Mouse (Mus musculus): Measurements from ENCODE around the gene Ocln. TPM values are rescaled to one million over a fixed set of nuclear protein-coding genes. Genes with fewer than 3 reads are reported as not detected.
A peak's percentile ranks its signal among the peaks of the same experiment; 100 is the strongest.

The Ocln gene
- total RNA-seq (2021), result under 1 TPM; 0.29 to 0.54 TPM
- long read RNA-seq, experiment 1, partial matches to known transcripts, result 0 of 1 reads
- long read RNA-seq, experiment 1, other reads (novel, unspliced or antisense), result 1 of 1 reads
- long read RNA-seq, experiment 2, result 0 reads

DNA sequence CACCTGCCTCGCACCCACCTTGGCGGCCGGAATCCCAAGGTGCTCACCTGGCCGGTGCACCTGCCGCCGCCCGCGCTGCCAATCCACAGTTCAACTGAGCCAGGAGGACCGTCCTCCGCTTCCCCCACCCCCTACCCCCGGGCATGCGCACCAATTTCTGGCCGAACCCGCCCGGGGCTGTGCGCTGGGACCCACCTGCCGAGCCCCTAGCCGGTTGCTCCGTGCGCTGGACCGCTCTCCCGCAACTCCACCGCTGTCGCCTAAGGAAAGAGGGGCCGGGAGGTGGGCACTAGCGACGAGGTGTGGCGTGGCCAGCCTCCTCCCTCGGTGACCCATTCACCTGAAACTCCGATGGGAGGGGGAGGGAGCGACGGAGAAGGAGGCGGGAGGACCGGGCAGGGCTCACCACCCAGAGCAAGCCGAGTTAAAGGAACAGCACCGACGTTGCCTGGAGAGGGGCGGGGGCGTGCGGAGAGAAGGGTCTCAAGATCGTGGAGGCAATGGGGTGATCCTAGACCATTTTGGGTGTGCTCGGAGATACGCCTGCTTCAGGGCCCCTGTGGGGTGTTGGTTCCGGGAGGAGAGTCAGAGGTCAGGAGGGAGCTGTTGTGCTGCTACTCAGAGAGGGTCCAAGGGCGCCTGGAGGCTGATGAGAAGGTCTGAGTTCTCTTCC, at the start of gene Ocln:
Ocln (minus strand) TSS at position 350 of the 673 bp plus-strand sequence.
- no peak for DNase-seq (ENCODE audit: low spot score in 2 of 2)

DNA sequence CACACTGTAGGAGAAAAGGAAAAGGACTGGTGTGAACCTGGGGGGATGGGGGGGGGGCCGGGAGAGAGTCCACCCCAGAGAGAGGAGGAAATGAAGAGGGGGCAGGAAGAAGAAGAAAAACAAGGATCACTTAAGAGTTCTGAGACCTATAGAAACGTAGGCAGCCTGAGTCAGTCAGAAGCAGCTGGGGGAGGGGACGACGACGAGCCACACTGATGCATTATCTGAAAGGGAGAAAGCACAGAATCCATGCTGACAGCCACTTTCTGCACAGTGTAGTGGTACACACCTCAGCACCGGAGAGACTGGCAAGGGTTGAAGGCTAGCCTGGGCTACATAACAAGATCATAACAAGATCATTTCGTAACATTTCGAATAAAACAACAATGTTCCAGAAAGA, 48.5 kb upstream of the Ocln start:
- DNase-seq (ENCODE audit: low spot score in 2 of 2), result no peak

DNA sequence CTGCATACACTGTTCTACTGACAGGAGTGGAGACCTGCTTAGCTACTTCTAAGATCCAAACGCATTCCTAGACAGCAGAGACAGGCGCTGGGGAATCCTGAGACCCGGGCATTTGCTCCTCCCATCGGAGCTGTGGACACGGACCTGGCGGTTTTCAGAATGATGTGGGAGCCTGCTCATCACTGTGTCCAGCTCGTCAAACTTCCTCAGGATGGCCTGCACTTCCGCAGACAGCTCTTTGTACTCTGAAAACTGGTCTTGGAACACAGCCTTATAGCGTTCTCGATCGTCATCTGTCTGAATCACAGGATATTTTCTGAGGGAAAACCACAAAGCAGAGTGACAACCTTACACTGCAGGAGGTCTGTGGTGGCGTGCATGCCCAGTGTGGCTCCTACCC, 47.8 kb upstream of the Ocln start:
- no peak for DNase-seq (ENCODE audit: low spot score in 2 of 2)

DNA sequence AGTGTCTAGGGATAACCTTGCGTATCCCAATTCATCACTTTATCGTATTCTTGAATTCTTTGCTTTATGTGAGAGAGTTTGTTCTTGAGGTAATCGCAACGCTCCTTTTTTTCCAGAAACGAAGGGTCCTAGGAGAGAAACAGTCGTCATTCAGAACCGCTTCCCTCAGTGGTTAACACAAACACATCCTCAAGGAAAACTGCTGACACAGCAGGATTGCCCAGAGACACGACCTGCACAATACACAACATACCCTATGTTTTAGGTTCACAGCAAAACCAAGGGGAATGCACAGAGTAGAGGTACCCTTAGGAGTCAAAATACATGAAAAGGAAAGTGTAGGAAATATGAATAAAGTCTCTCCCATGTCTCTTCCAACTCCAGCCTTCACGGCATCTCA, 44.8 kb upstream of the Ocln start:
- no peak for DNase-seq (ENCODE audit: low spot score in 2 of 2)

DNA sequence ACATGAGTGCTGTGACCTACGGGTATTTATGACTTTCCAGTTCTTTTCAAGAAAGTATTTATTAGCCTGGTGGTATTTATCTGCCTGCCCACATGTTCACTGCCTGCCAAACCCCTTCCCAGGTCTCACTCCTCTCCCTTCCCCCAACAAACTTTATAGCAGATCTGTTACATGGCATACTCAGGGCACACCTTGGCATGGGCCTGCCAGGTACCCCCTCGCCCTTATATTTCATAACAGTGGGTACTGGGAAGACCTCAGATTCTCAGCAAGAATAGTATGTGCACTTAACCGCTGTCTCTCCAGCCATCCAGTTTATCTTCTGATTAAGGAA, 43.0 kb upstream of the Ocln start:
- DNase-seq (ENCODE audit: low spot score in 2 of 2), result no peak

DNA sequence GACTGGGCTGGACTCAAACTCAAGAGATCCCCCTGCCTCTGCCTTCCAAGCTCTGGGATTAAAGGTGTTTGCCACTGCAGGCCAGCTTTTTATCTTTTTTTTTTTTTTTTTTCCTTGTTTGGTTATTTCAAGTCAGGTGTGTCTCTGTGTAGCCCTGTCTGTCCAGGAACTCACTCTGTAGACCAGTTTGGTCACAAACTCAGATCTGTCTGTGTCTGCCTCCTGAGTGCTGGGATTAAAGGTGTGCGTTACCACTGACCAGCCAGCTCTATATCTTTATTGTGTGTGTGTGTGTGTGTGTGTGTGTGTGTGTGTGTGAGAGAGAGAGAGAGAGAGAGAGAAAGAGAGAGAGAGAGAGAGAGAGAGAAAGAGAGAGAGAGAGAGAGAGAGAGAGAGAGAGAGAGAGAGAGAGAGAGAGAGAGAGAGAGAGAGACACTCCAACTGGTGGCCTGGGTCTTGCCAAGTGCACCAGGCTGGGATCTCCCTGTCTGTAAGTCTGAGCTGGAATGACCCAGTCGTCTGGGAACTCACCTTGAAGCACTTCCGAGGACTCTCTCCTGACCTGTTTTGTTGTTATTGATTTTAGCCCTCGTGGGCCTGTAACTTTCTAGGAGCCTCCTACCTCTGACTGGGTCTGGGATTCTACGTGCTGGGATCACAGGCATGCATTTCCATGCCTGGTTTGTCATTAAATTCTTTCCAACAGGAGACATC, 42.5 kb upstream of the Ocln start:
- DNase-seq (ENCODE audit: low spot score in 2 of 2), result no peak

DNA sequence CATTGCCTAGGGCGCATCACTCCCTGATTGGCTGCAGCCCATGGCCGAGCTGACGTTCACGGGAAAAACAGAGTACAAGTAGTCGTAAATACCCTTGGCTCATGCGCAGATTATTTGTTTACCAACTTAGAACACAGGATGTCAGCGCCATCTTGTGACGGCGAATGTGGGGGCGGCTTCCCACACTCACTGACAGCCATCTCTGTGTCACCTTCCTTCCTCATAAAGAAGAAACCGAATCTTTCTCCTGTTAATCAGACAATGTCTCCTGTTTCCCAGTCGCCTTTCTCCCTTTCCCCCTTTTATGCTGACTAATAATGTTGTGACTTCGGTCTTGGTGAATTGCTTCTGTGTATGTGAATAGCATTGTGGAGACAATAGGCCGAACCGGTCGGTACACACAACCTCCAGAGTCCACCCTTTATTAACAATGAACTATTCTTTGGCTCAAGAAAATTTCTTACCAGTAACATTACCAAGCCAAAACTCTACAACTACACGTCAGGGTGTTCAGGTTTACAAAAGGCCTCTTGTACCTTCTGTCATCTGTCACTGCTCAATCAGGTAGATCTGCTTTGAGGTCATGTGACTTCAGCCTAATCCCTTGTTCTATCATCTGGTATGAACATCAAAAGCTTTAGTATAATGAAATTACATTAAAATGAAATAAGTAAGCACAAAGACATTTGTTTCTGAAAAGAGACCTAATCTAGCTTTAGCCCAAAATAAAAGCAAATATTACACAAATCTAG, 41.7 kb upstream of the Ocln start:
- DNase-seq (ENCODE audit: low spot score in 2 of 2), result no peak

DNA sequence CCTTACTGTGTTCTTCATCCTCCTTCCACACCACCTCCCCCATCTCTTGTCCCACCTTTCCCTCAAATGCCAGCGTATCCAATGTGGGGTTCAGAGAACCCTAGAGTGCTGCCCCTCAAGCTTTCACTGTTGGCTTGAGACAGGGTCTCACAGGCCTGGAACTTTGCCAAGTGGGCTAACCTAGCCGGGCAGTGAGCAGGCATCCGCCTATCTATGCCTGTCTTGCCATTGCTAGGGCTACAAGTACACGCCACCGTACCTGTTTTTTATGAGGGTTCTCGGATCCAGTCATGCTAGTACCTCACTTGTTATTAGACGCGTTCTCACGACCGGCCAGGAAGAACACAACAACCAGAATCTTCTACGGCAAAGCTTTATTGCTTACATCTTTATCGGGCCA, 36.1 kb upstream of the Ocln start:
- DNase-seq (ENCODE audit: low spot score in 2 of 2), result no peak

DNA sequence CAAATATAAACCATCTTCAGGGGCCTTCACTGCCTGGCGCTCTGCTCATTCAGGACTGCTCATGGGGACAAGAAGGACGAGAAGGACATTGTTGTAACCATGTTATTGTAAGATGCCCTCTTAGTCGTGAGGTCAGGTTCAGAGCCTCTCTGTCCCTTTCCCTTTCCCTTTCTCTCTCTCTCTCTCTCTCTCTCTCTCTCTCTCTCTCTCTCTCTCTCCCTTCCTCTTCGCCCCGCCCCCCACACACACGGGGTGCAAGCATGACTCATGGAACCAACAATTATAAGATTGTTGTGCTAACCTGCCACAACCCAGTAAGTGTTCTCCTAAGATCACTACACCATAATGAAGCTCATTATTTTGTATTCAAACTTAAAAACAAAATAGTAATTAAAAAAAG, 29.6 kb upstream of the Ocln start:
- DNase-seq (ENCODE audit: low spot score in 2 of 2), result no peak

DNA sequence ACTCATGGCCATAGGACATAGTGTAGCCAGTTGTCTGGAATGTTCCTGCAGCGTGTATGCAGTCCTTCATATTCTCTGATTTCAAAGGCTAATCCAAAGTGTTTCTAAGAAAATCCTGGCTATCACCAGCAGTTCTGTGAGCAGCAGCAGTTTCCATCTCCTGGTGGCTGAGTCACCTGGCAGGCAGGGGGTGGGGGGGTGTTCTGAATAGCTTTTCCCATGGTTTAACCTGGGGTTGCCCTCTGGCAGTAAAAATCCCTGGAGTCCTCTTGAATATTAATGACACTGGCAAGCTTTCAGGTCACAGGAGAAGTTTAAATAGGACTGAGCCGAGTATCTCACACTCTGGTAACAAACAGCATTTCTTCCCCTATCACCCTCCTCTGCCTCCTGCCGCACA, 29.2 kb upstream of the Ocln start:
- no peak for DNase-seq (ENCODE audit: low spot score in 2 of 2)

DNA sequence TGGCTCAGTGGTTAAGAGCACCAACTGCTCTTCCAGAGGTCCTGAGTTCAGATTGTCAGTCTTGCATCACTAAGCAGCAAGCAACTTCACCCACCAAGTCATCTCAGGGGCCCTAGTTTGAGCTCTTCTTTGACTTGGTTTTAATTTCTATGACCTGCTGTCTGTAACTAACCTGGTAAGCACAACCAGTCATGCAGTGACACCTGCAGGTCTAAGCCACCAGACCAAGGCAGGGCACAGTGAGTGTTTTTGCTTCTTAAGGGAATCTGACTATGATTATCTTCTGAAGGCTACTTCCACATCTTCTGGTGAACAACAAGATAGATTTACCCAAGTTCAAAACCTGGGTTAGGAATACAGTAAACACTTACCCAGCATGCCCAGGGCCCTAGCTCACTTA, 27.4 kb upstream of the Ocln start:
- DNase-seq (ENCODE audit: low spot score in 2 of 2), result no peak

DNA sequence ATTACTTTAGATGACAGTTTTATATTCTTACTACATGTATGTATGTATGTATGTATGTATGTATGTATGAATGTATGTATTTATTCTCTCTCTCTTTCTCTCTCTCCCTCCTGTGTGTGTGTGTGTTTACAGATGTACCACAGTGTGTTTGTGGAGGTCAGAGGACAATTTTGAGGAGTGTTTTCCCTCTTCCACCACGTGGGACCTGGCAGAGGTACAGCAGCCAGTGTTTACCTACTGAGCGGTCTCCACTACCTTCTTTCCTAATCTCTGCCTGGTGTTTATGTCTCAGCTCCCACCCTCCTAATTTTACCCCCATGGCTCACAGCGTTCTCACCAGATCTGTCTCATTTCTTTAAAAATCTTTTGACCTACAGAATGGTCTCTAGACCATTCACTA, 26.7 kb upstream of the Ocln start:
- DNase-seq (ENCODE audit: low spot score in 2 of 2), result no peak

DNA sequence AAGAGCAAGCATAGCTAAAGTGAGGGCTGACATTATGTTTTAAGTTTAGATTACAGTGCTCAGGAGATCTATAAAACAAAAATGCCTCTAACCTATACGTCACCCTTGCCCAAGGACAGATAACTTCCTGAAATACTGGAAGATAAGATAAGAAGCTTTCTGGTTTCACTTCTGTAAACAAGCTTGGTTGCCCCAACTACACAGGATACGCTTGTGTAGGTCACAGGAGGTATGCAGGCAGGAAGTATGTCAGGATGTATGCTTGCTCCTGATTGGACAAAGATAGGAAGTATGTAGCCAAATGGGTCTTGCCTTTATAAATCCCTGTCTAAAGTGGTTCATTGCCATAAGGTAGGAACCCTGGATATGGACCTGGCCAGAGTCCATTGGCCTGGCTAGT, 23.4 kb upstream of the Ocln start:
- no peak for DNase-seq (ENCODE audit: low spot score in 2 of 2)

DNA sequence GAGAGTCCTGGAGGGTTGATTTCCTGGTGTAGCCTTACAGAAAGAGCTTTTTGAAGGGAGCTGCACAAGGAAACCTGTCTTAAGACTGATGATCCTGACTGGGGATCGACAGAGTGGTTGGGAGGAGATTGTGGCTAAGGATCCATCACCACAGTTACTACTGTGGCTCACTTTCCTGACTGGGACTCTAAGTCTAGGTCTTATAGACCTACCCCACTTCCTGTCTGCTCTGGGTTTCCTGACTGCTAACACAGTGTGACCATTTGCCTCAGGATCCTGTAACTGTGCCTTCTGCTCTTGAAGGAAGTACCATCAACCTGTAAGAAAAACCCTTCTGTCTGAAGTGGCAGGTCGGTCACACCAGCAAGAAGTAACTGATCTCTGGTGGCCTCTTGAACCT, 18.2 kb upstream of the Ocln start:
- DNase-seq (ENCODE audit: low spot score in 2 of 2), result no peak

DNA sequence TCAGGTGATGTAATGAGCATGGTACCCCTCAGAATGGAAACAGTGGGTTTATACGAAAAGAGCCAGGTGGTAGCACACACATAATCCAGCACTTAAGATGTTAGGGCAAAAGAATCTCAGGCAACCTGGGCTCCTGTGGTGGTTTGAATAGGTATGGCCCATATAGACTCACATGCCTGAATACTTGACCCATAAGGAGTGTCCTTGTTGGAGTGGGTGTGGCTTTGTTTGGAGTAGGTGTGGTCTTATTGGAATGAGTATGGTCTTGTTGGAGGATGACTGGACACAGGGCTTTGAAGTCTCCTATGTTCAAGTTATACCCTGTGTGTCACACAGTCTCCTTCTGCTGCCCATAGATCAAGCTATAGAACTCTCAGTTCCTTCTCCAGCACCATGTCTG, 15.8 kb upstream of the Ocln start:
- DNase-seq (ENCODE audit: low spot score in 2 of 2), result no peak

DNA sequence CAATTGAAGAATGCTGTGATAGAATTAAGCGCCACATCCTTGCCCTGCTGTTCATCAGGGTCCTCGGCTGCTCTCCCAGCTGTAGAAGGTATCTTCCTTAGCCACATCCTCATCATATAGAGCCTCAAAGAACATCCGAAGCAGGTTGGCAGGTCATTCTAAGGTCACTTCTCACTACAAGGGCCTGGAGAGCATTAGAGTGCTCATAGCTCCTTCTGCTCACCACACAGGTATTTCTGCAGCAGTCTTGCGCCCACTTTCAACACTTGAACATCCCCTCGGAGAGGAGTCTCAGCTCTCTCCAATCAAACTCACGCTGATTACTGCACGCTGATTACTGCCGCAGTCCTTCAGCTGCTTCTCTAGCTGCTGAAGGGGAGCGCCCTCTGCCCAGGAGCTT, 6.9 kb upstream of the Ocln start:
- DNase-seq (ENCODE audit: low spot score in 2 of 2), result no peak

DNA sequence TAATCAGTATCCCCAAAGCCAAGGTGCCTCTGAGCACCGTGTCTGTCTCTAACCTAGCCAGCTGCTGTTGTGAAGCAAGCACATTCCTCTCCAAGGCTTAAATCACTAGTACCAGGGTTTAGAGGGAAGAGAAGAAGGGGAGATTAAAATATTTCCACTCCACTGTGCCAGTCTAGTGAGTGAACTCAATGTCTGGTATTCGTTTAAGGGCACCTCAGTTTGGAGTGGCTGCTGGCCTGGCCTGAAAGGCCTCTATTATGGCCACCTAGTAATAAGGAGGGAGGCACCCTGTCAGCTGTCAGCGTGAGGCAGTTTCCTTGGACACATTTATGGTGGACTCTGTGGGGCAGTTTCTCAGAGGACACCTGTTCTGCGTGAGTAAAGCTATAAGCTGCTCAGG, 4.5 kb upstream of the Ocln start:
- no peak for DNase-seq (ENCODE audit: low spot score in 2 of 2)

DNA sequence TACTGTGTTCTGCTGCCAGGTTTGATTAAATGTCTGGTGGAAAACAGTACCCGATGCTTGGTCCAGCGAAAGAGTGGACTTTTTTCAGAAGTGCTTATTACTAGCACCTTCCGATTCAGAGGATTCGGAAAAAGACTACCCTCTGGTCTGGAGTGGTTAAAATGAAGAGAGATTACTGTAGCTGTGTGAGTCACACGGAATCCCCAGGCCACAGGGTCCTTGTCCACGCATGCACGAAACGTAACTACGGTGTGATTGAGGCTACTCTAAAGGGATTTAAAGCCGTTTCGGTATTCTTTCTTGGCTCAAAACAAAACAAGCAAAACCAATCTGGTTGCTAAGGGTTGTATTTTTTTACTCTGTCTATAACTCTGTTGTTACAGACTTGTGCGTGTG, 522 bp upstream of the Ocln start:
- DNase-seq (ENCODE audit: low spot score in 2 of 2), result no peak

DNA sequence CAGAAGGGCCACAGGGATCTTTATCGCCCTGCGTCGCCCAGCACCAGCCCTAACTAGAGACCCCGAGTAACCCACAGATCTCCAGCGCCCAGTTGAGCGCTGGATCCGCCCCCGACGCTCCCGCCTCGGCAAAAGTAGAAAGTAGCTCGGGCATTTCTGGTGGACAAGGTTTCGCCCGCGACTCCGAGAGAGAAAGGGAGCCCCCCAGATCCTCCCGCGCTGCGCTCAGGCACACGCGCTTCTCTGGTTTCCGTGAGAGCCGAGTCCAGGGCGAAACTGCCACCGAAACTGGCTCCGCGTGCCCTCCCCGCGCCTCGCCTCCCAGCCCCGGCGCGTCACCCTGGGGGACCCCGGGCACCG, 529 bp downstream of the Ocln start:
- no peak for DNase-seq (ENCODE audit: low spot score in 2 of 2)

DNA sequence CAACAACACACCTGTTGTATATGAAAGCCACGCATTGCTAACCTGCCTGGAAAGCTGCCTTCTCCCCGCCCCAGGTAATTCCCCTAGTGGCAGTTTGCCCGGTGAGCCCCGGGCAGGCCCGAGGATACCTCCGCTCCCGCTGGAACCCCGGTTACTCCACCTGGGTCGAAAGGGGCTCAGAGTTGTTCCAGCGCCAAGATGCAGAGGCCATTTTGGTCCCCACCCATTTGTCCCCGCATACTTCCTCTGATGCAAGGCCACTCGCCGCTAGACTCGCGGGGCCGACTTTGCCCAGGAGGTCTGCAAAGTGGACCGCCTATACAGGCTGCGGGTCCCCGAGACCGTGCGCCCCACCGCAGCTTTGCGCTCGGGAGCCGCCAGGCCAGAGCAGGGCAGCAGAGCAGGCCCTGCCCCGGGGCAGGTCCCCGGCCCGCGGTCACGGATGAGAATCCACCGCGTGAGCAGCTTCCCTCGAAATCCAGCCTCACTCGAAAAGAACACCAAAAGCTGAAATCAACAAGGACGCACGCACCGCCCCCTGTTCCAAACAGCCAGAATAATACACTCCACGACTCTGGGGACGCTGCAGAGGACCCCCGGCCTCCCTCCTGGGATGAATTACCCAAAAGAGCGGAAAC, 1.0 kb downstream of the Ocln start:
- DNase-seq (ENCODE audit: low spot score in 2 of 2), result peak in 1 of 2 experiments; percentile 8

DNA sequence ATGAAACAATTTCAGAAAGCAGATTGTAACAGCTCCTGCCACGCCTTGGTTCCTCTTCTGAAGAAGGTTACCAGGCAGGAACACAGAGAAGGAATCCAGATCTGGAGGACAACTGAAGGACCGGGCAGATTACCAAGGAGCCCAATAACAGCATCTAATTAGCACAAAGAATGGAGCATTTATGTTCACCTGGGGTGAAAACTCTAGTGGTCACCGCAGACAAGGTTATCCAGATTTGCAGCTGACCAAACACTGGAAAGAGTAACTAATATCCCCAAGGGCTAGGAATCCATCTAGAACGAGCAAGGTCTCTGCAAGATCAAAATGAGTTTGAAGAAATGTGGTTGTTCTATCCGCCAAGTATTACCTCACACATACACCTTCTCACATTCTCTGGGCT, 5.2 kb downstream of the Ocln start:
- DNase-seq (ENCODE audit: low spot score in 2 of 2), result no peak

DNA sequence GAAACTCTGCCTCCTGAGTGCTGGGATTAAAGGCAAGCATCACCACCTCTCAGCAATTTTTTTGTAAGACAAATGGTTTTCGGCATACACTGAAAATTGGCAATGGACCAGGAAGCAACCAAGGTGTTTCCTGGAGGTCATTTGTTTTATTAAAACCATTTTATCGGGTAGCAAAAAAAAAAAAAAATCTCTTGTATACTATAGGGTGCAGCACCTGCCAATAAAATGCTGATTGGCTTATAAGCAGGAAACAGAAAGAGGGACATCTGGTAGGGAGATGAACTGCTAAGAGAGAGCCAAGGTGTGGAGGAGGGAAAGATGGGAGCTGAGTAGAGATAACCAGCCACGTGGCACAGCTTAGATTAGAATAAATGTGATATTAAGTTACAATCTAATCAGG, 7.0 kb downstream of the Ocln start:
- no peak for DNase-seq (ENCODE audit: low spot score in 2 of 2)
